Mouse (Mus musculus) neural tube, embryonic 14.5 days (tissue): ENCODE data around the gene Moxd1. TPM values are rescaled to one million over a fixed set of nuclear protein-coding genes. Genes with fewer than 3 reads are reported as not detected.
A peak's percentile ranks its signal among the peaks of the same experiment; 100 is the strongest.

Source experiments
- ATAC-seq: fragments of 200-750 bp; cut with Nextera tagmentation; 2 replicates; pipeline ENCODE4 v1.8.0; 2017; ENCODE audit warnings: low read depth, mild to moderate bottlenecking, moderate TSS enrichment, moderate library complexity
- H3K27ac ChIP-seq: fragments of 300-500 bp; sonication (generic); 2 replicates; pipeline ENCODE4 v1.5.1; 2014; ENCODE audit warnings: low read depth, mild to moderate bottlenecking, control low read depth, low read length, moderate library complexity, mixed read lengths
- H3K27me3 ChIP-seq: fragments of 300-500 bp; sonication (generic); 2 replicates; pipeline ENCODE4 v1.6.1; 2014; ENCODE audit warnings: low read length; ENCODE audit not compliant: control insufficient read depth, insufficient read depth
- H3K36me3 ChIP-seq: fragments of 300-500 bp; sonication (generic); 2 replicates; pipeline ENCODE4 v1.6.1; 2014; ENCODE audit warnings: low read length, mixed read lengths; ENCODE audit not compliant: control insufficient read depth, insufficient read depth
- H3K4me1 ChIP-seq: fragments of 300-500 bp; sonication (generic); 2 replicates; pipeline ENCODE4 v1.6.1; 2014; ENCODE audit warnings: low read length; ENCODE audit not compliant: control insufficient read depth, insufficient read depth
- H3K4me2 ChIP-seq: fragments of 300-500 bp; sonication (generic); 2 replicates; pipeline ENCODE4 v1.6.1; 2014; ENCODE audit warnings: mild to moderate bottlenecking, low read depth, low read length, control low read depth
- H3K4me3 ChIP-seq: fragments of 300-500 bp; sonication (generic); 2 replicates; pipeline ENCODE4 v1.5.1; 2014; ENCODE audit warnings: low read depth, low read length, control low read depth, mixed read lengths
- H3K9ac ChIP-seq: fragments of 300-500 bp; sonication (generic); replicated peaks from 2 replicates; pipeline ENCODE4 v1.6.1; 2014; ENCODE audit warnings: low read depth, mild to moderate bottlenecking, control low read depth, low read length, mixed read lengths
- H3K9me3 ChIP-seq: fragments of 300-500 bp; sonication (generic); 2 replicates; pipeline ENCODE4 v1.6.1; 2016; ENCODE audit warnings: low read length; ENCODE audit not compliant: control insufficient read depth
- WGBS: fragments of 180-500 bp; shearing (Covaris S2); extraction: QIAGEN DNeasy Blood & Tissue Kit; methylation state at CpG from one replicate; pipeline ENCODE4 v1.1.7; 2014; 5-methylcytosine and 5-hydroxymethylcytosine counted together
- polyA plus RNA-seq: library from polyadenylated mRNA; unstranded; fragments of >200 nt; fragmentation: Nextera tagmentation; extraction: Ambion mirVana; gene quantifications from 2 replicates; pipeline ENCODE4 v1.2.1, GENCODE M21; 2014

The Moxd1 gene
- 4.0 and 9.9 TPM in 2 replicates for polyA plus RNA-seq

- H3K4me2 ChIP-seq = peak within 1 kb of the TSS; percentile 62
- H3K9me3 ChIP-seq = no peaks in the 10 kb centered on the region
- peak within 1 kb of the TSS; percentile 39 for H3K4me3 ChIP-seq
- H3K4me1 ChIP-seq = peaks cover 8% of the 10 kb centered on the region
- H3K27ac ChIP-seq = no peak within 1 kb of the TSS
- peaks cover 12% of the 10 kb centered on the region; the same call in 1 of the 2 replicates for H3K27me3 ChIP-seq
- peak within 1 kb of the TSS; percentile 22 for H3K9ac ChIP-seq
- no peaks in the 10 kb centered on the region for H3K36me3 ChIP-seq
- WGBS = under 1% methylated on average over 55 of the region's 56 CpGs
- ATAC-seq = peak; percentile 81
Measured at GRCm38 (mm10) chr10:24223449-24224143, at the start of gene Moxd1. Moxd1 (plus strand) TSS chr10:24223517.

GRCm38 (mm10) chr10:24190392-24190791 is 32.9 kb upstream of the Moxd1 start:
- H3K9ac ChIP-seq = no peak overlapping the region
- peaks cover 13% of the 10 kb centered on the region for H3K36me3 ChIP-seq
- H3K27me3 ChIP-seq = no peaks in the 10 kb centered on the region
- no peak overlapping the region for H3K4me2 ChIP-seq
- no peaks in the 10 kb centered on the region for H3K9me3 ChIP-seq
- H3K4me3 ChIP-seq = no peak overlapping the region
- WGBS = 56% methylated on average over 7 of the region's 7 CpGs
- ATAC-seq = no peak
- no peaks in the 10 kb centered on the region for H3K4me1 ChIP-seq
- H3K27ac ChIP-seq = no peak overlapping the region

GRCm38 (mm10) chr10:24191977-24192376 is 31.3 kb upstream of the Moxd1 start:
- ATAC-seq = no peak; the same call in 1 of the 2 replicates

GRCm38 (mm10) chr10:24199303-24199702 is 24.0 kb upstream of the Moxd1 start:
- Histone ChIP-seq H3K27ac (no peak overlapping the region), H3K36me3 (no peaks in the 10 kb centered on the region), H3K4me3 (no peak overlapping the region), H3K9ac (no peak overlapping the region), H3K27me3 (no peaks in the 10 kb centered on the region), H3K9me3 (no peaks in the 10 kb centered on the region; the same call in 1 of the 2 replicates), H3K4me1 (no peaks in the 10 kb centered on the region), H3K4me2 (no peak overlapping the region)
- 9% methylated on average over 12 of the region's 12 CpGs for WGBS
- ATAC-seq = peak; percentile 76; the same call in 1 of the 2 replicates

More at GRCm38 (mm10) chr10:24191977-24192376, 31.3 kb upstream of the Moxd1 start:
- 77% methylated on average over 1 of the region's 1 CpGs for WGBS
- Histone ChIP-seq H3K9me3 (no peaks in the 10 kb centered on the region; the same call in 1 of the 2 replicates), H3K4me2 (no peak overlapping the region), H3K4me3 (no peak overlapping the region), H3K9ac (no peak overlapping the region), H3K36me3 (peaks cover 8% of the 10 kb centered on the region; the same call in 1 of the 2 replicates), H3K27ac (no peak overlapping the region), H3K4me1 (no peaks in the 10 kb centered on the region), H3K27me3 (no peaks in the 10 kb centered on the region)

GRCm38 (mm10) chr10:24200099-24200498 is 23.2 kb upstream of the Moxd1 start:
- no peaks in the 10 kb centered on the region for H3K27me3 ChIP-seq
- H3K9me3 ChIP-seq = no peaks in the 10 kb centered on the region; the same call in 1 of the 2 replicates
- H3K27ac ChIP-seq = no peak overlapping the region
- H3K36me3 ChIP-seq = no peaks in the 10 kb centered on the region
- 42% methylated on average over 3 of the region's 3 CpGs for WGBS
- no peak overlapping the region for H3K4me3 ChIP-seq
- no peaks in the 10 kb centered on the region for H3K4me1 ChIP-seq
- H3K4me2 ChIP-seq = no peak overlapping the region
- ATAC-seq = peak; percentile 50; the same call in 1 of the 2 replicates
- no peak overlapping the region for H3K9ac ChIP-seq

- ATAC-seq = no peak
- no peak overlapping the region for H3K4me2 ChIP-seq
- 83% methylated on average over 6 of the region's 6 CpGs for WGBS
Measured at GRCm38 (mm10) chr10:24210075-24210474, 13.2 kb upstream of the Moxd1 start.

GRCm38 (mm10) chr10:24213297-24213696 is 10.0 kb upstream of the Moxd1 start:
- Histone ChIP-seq H3K9ac (no peak overlapping the region), H3K4me1 (no peaks in the 10 kb centered on the region), H3K4me3 (no peak overlapping the region), H3K4me2 (no peak overlapping the region), H3K27ac (no peak overlapping the region), H3K36me3 (no peaks in the 10 kb centered on the region), H3K9me3 (no peaks in the 10 kb centered on the region), H3K27me3 (no peaks in the 10 kb centered on the region)
- 66% methylated on average over 5 of the region's 5 CpGs for WGBS
- ATAC-seq = no peak

More at GRCm38 (mm10) chr10:24210075-24210474, 13.2 kb upstream of the Moxd1 start:
- H3K9me3 ChIP-seq = no peaks in the 10 kb centered on the region
- no peaks in the 10 kb centered on the region for H3K36me3 ChIP-seq
- no peak overlapping the region for H3K9ac ChIP-seq
- H3K27me3 ChIP-seq = no peaks in the 10 kb centered on the region
- no peak overlapping the region for H3K27ac ChIP-seq
- no peaks in the 10 kb centered on the region for H3K4me1 ChIP-seq
- no peak overlapping the region for H3K4me3 ChIP-seq

GRCm38 (mm10) chr10:24217558-24218268 is 5.6 kb upstream of the Moxd1 start:
- H3K27ac ChIP-seq = no peak overlapping the region
- no peaks in the 10 kb centered on the region for H3K27me3 ChIP-seq
- no peak overlapping the region for H3K4me3 ChIP-seq
- H3K4me1 ChIP-seq = no peaks in the 10 kb centered on the region
- WGBS = 61% methylated on average over 6 of the region's 6 CpGs
- H3K36me3 ChIP-seq = no peaks in the 10 kb centered on the region
- no peaks in the 10 kb centered on the region for H3K9me3 ChIP-seq
- ATAC-seq = no peak
- no peak overlapping the region for H3K4me2 ChIP-seq
- H3K9ac ChIP-seq = no peak overlapping the region

GRCm38 (mm10) chr10:24220931-24221330 is 2.4 kb upstream of the Moxd1 start:
- Histone ChIP-seq H3K9me3 (no peaks in the 10 kb centered on the region), H3K27ac (no peak overlapping the region), H3K9ac (no peak overlapping the region), H3K4me3 (no peak overlapping the region), H3K4me1 (peaks cover 8% of the 10 kb centered on the region), H3K36me3 (no peaks in the 10 kb centered on the region), H3K27me3 (peaks cover 12% of the 10 kb centered on the region; the same call in 1 of the 2 replicates), H3K4me2 (no peak overlapping the region)
- no peak for ATAC-seq
- WGBS = 84% methylated on average over 5 of the region's 5 CpGs
